Comparison of ENCODE assay signal across 21 mouse cellular contexts in genomic region chr6:91161506-91162235, GRCm38 (mm10). TPM values are rescaled to one million over a fixed set of nuclear protein-coding genes. Genes with fewer than 3 reads are reported as not detected.
DNase-seq lines count a peak whose midpoint lies in the region; ATAC-seq and TF ChIP-seq lines count a peak whose summit lies in the region.
"Had no signal": no experiment of that assay in that cellular context is flagged by ENCODE, and none has a peak within 500 bp of the region (broad histone marks: within the 10 kb centered on the region; RNA-seq: fewer than 3 reads in every experiment).

No protein-coding gene starts in this region.

- intact Hi-C loops in heart, postnatal 25 days (cut with DNase I), result loop anchor here (10.0 kb wide), 1 partner anchor 353 kb away; the partner anchor contains the start of genes Lsm3 and Xpc

- H3K36me3 ChIP-seq in heart, embryonic 10.5 days, result 0 out of 2 replicates have a peak, but pooled peaks cover 3% of the 10 kb centered on the region
- H3K36me3 ChIP-seq in embryonic facial prominence, embryonic 10.5 days (replicated peaks), result peaks cover 11% of the 10 kb centered on the region
- no peaks in the 10 kb centered on the region; the same call in 1 of the 2 replicates for H3K36me3 ChIP-seq in liver, embryonic 14.5 days (replicated peaks; ENCODE audit: control insufficient read depth, insufficient read depth, low read depth)
- H3K36me3 ChIP-seq: forebrain, embryonic 15.5 days had no signal

- TF ChIP-seq CTCF in liver, embryonic 14.5 days (IDR thresholded peaks at IDR 0.05; ENCODE audit: low read depth), result no peak

- H3K9me3 ChIP-seq in heart, embryonic 10.5 days, result no peaks in the 10 kb centered on the region
- no peaks in the 10 kb centered on the region for H3K9me3 ChIP-seq in embryonic facial prominence, embryonic 10.5 days
- H3K9me3 ChIP-seq in liver, embryonic 14.5 days (ENCODE audit: control insufficient read depth, low read length), result no peaks in the 10 kb centered on the region
- H3K9me3 ChIP-seq: forebrain, embryonic 15.5 days; hindbrain, embryonic 12.5 days; limb, embryonic 10.5 days; midbrain, embryonic 12.5 days had no signal

- 75% methylated on average over 6 of the region's 6 CpGs for WGBS in heart, embryonic 10.5 days
- WGBS in embryonic facial prominence, embryonic 10.5 days, result 78% methylated on average over 6 of the region's 6 CpGs
- WGBS in liver, embryonic 14.5 days (ENCODE audit: insufficient replicate concordance), result 69% methylated on average over 6 of the region's 6 CpGs

- peaks cover 27% of the 10 kb centered on the region for H3K27me3 ChIP-seq in heart, embryonic 10.5 days (ENCODE audit: insufficient read depth, poor library complexity, severe bottlenecking)
- H3K27me3 ChIP-seq in embryonic facial prominence, embryonic 10.5 days (replicated peaks; ENCODE audit: low read depth, poor library complexity, severe bottlenecking), result no peaks in the 10 kb centered on the region
- no peaks in the 10 kb centered on the region for H3K27me3 ChIP-seq in liver, embryonic 14.5 days (ENCODE audit: control insufficient read depth, insufficient read depth, low read length)
- H3K27me3 ChIP-seq: forebrain, embryonic 15.5 days; hindbrain, embryonic 12.5 days; midbrain, embryonic 12.5 days had no signal

- DNase-seq in cerebellum, adult 11-12 months, result peak; percentile 65
- DNase-seq in cerebellum, postnatal 36 days, result no peak
- no peak for DNase-seq in heart, embryonic 10.5 days (ENCODE audit: low spot score)
- DNase-seq in heart, postnatal 25 days (ENCODE audit: low spot score), result no peak
- no peak for DNase-seq in embryonic facial prominence, embryonic 10.5 days (ENCODE audit: low spot score)
- DNase-seq in liver, embryonic 14.5 days (ENCODE audit: low read depth in 3 of 3, low spot score in 3 of 3), result no peak
- no peak for DNase-seq in kidney, adult 18-20 months
- no peak for DNase-seq in kidney, adult 9 months
- DNase-seq: adrenal gland, adult 8-10 months; gastrocnemius, postnatal 10 days; kidney, adult 2 months; kidney, postnatal 10 days; lung, adult 18-20 months; lung, postnatal 10 days; right cerebral cortex, postnatal 14 days had no signal

- no peak for ATAC-seq in liver, embryonic 14.5 days (ENCODE audit: insufficient read depth)
- ATAC-seq: activated CD4-positive, CD25-positive, alpha-beta regulatory T cell, adult 4 months; forebrain, embryonic 15.5 days; inflammation-experienced regulatory T-cells, adult 6 months had no signal

- no peak for TF ChIP-seq EP300 in liver, embryonic 14.5 days (IDR thresholded peaks at IDR 0.05; ENCODE audit: low read depth)

- H3K4me1 ChIP-seq in heart, embryonic 10.5 days, result peaks cover 53% of the 10 kb centered on the region
- H3K4me1 ChIP-seq in embryonic facial prominence, embryonic 10.5 days, result peaks cover 48% of the 10 kb centered on the region
- H3K4me1 ChIP-seq in liver, embryonic 14.5 days (replicated peaks; ENCODE audit: control insufficient read depth in 2 of 2, insufficient read depth in 2 of 2, low read length in 1 of 2), result peaks cover 79 to 81% of the 10 kb centered on the region in 2 experiments

- peak overlapping the region; percentile 25; the same call in 1 of the 2 replicates for H3K9ac ChIP-seq in liver, embryonic 14.5 days (replicated peaks)
- H3K9ac ChIP-seq: forebrain, embryonic 15.5 days; hindbrain, embryonic 12.5 days; midbrain, embryonic 12.5 days had no signal

- peak overlapping the region; percentile 27 for H3K4me2 ChIP-seq in liver, embryonic 14.5 days (ENCODE audit: low read depth)
- H3K4me2 ChIP-seq: forebrain, embryonic 15.5 days; hindbrain, embryonic 12.5 days; midbrain, embryonic 12.5 days had no signal

- no peak overlapping the region for H3K4me3 ChIP-seq in heart, embryonic 10.5 days
- no peak overlapping the region for H3K4me3 ChIP-seq in embryonic facial prominence, embryonic 10.5 days
- no peak overlapping the region for H3K4me3 ChIP-seq in liver, embryonic 14.5 days (ENCODE audit: insufficient read depth in 1 of 2, low read depth in 2 of 2, low read length in 2 of 2)
- H3K4me3 ChIP-seq: forebrain, embryonic 15.5 days; hindbrain, embryonic 12.5 days; limb, embryonic 10.5 days; midbrain, embryonic 12.5 days had no signal

- H3K27ac ChIP-seq in heart, embryonic 10.5 days, result peak overlapping the region; percentile 57; the same call in 1 of the 2 replicates
- 0 out of 2 replicates have a peak overlapping the region, but pooled peaks have one; percentile 25 for H3K27ac ChIP-seq in embryonic facial prominence, embryonic 10.5 days (replicated peaks)
- peak overlapping the region; percentile 99 for H3K27ac ChIP-seq in liver, embryonic 14.5 days
- H3K27ac ChIP-seq: limb, embryonic 10.5 days; midbrain, embryonic 12.5 days had no signal

RNA-seq across cellular contexts. Expression of gene Hdac11, which starts 5.2 kb away (rescaled TPM):
- polyA plus RNA-seq in heart, embryonic 10.5 days (2016; fragmentation: Nextera tagmentation; extraction: Ambion mirVana), result 6.4 and 6.8 TPM in 2 replicates
- 10 to 100 TPM; 13.0 to 15.1 TPM for total RNA-seq in heart, postnatal 25 days (2021)
- 8.6 and 9.8 TPM in 2 replicates for polyA plus RNA-seq in embryonic facial prominence, embryonic 10.5 days (2016; fragmentation: Nextera tagmentation; extraction: Ambion mirVana)
- polyA plus RNA-seq in liver, embryonic 14.5 days (2012; rRNA removed), result 9.2 and 12.1 TPM in 2 replicates
- 4.8 and 6.0 TPM in 2 replicates for polyA plus RNA-seq in liver, embryonic 14.5 days (2014; fragmentation: Nextera tagmentation; extraction: Ambion mirVana)

RNA-seq across cellular contexts. Expression of gene Nup210, which starts 45.0 kb away (rescaled TPM):
- 10.7 and 11.6 TPM in 2 replicates for polyA plus RNA-seq in heart, embryonic 10.5 days (2016; fragmentation: Nextera tagmentation; extraction: Ambion mirVana)
- total RNA-seq in heart, postnatal 25 days (2021), result 1 to 10 TPM; 2.4 to 3.3 TPM
- 15.8 and 17.3 TPM in 2 replicates for polyA plus RNA-seq in embryonic facial prominence, embryonic 10.5 days (2016; fragmentation: Nextera tagmentation; extraction: Ambion mirVana)
- 24.4 and 32.4 TPM in 2 replicates for polyA plus RNA-seq in liver, embryonic 14.5 days (2012; rRNA removed)
- polyA plus RNA-seq in liver, embryonic 14.5 days (2014; fragmentation: Nextera tagmentation; extraction: Ambion mirVana), result 35.1 and 38.5 TPM in 2 replicates

RNA-seq across cellular contexts. Expression of gene Fbln2, which starts 50.6 kb away (rescaled TPM):
- polyA plus RNA-seq in heart, embryonic 10.5 days (2016; fragmentation: Nextera tagmentation; extraction: Ambion mirVana), result 99.3 and 114 TPM in 2 replicates
- total RNA-seq in heart, postnatal 25 days (2021), result 10 to 100 TPM; 71.8 to 76.3 TPM
- 56.6 and 69.0 TPM in 2 replicates for polyA plus RNA-seq in embryonic facial prominence, embryonic 10.5 days (2016; fragmentation: Nextera tagmentation; extraction: Ambion mirVana)
- polyA plus RNA-seq in liver, embryonic 14.5 days (2012; rRNA removed), result 4.0 and 5.1 TPM in 2 replicates
- polyA plus RNA-seq in liver, embryonic 14.5 days (2014; fragmentation: Nextera tagmentation; extraction: Ambion mirVana), result 4.3 and 4.4 TPM in 2 replicates

Comparison
In these comparisons a context has a peak if more than half of its experiments do, and no peak if none do; other contexts are left out.
1. H3K27ac ChIP-seq: peak in every context shown above with its lines; median percentile 99 in liver, embryonic 14.5 days; 57 in heart, embryonic 10.5 days; 25 in embryonic facial prominence, embryonic 10.5 days.